Mouse (Mus musculus): ENCODE results near the gene Katnb1. TPM values are rescaled to one million over a fixed set of nuclear protein-coding genes. Genes with fewer than 3 reads are reported as not detected.

Gene Katnb1
- 41.5 and 43.3 TPM in 2 replicates for polyA plus RNA-seq (2015; fragmentation: Nextera tagmentation; extraction: Ambion mirVana)

DNA sequence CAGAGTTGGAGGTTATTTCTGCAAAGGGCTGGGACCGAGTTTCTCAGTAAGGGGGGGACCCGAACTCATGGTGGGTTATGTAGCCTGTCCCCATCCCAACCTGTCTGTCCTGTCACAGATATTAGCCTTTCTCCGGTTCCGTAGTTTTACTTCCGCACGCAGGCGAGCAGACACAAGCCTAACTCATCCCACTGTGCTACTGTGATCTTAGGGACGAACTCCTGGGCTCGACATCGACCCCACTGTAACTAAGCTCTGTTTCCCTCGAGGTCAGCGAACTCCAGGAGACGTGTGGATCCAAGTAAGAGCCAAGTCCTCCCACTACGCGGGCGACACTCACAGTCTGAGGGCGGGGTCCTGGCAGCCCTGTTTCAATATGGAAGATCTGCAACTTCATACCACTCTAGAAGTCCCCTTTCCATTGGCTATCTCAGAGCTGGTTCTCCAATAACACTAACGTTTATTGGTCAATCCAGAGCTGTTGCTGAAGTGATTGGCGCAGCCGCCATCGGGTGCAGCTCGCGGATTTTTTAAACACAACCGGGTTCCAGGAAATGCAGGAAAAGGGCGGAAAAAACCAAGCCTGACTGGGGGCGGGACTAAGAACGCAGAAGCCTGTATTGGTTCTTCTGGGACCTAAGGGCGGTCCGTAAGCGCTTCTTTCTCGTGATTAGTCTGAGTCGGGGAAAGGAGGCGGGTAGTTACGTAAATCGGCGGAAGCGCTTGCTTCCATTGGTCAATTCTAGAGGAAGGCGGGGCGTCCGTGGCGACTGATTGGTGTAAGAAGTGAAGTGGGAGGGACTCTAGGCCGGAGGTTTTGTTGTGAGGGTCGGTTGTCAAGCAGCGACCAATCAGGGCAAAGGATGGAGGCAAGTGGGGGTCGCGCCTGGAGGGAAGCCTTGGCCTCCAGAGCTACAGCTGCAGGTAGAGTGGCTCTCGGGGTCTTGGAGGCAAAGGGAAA is at the start of gene Katnb1:
Gene Katnb1 (plus strand): TSS at position 806 of the 961 bp plus-strand sequence.
- under 1% methylated on average over 47 of the region's 47 CpGs for WGBS
- H3K27me3 ChIP-seq (replicated peaks), result no peaks in the 10 kb centered on the region
- ATAC-seq (ENCODE audit: low FRiP score), result peak; percentile 97
- H3K9ac ChIP-seq (replicated peaks), result peak within 1 kb of the TSS; percentile 79
- H3K9me3 ChIP-seq (replicated peaks), result no peaks in the 10 kb centered on the region
- peaks cover 28% of the 10 kb centered on the region for H3K4me1 ChIP-seq
- H3K27ac ChIP-seq (replicated peaks), result peak within 1 kb of the TSS; percentile 84
- peak within 1 kb of the TSS; percentile 95 for H3K4me2 ChIP-seq
- peaks cover 22% of the 10 kb centered on the region for H3K36me3 ChIP-seq
- H3K4me3 ChIP-seq (replicated peaks), result peak within 1 kb of the TSS; percentile 82

DNA sequence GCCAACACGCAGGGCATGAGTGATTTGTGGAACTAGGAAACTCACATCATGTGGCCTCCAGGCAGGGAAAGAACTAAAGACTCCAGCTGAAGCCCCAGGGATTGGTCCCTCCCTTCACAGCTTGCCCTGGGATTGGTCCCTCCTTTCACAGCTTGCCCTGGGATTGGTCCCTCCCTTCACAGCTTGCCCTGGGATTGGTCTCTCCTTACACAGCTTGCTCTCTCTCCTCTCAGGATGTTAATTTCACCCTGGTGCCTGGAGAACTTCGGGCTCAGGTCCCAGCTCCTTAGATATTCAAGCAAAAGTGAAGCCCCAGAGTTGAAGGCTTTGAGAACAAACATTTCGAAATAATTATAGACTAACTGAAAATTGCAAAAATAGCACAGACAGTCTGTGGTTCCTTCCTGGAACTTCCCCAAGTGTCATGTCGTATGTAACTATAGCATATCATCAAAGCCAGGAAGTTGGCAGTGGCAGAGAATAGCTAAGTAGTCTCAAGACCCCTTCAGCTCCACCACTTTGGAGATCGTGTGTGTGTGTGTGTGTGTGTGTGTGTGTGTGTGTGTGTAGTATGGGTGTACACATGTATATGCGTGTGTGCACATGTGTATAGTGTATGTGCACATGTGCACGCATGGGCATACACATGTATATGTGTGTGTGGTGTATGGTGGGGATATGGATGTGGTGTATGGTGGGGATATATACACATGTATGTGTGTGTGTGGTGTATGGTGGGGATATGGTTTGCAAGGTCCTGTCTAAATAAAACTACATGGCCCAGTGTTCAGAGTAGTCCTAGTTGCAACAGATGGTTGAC is 43.7 kb upstream of the Katnb1 start:
- Histone ChIP-seq H3K27me3 (replicated peaks) (no peaks in the 10 kb centered on the region), H3K4me1 (no peaks in the 10 kb centered on the region), H3K27ac (replicated peaks) (no peak overlapping the region), H3K4me2 (no peak overlapping the region), H3K9ac (replicated peaks) (no peak overlapping the region), H3K36me3 (no peaks in the 10 kb centered on the region), H3K4me3 (replicated peaks) (no peak overlapping the region), H3K9me3 (replicated peaks) (no peaks in the 10 kb centered on the region)
- no peak; the same call in 1 of the 2 replicates for ATAC-seq (ENCODE audit: low FRiP score)
- 71% methylated on average over 7 of the region's 7 CpGs for WGBS

DNA sequence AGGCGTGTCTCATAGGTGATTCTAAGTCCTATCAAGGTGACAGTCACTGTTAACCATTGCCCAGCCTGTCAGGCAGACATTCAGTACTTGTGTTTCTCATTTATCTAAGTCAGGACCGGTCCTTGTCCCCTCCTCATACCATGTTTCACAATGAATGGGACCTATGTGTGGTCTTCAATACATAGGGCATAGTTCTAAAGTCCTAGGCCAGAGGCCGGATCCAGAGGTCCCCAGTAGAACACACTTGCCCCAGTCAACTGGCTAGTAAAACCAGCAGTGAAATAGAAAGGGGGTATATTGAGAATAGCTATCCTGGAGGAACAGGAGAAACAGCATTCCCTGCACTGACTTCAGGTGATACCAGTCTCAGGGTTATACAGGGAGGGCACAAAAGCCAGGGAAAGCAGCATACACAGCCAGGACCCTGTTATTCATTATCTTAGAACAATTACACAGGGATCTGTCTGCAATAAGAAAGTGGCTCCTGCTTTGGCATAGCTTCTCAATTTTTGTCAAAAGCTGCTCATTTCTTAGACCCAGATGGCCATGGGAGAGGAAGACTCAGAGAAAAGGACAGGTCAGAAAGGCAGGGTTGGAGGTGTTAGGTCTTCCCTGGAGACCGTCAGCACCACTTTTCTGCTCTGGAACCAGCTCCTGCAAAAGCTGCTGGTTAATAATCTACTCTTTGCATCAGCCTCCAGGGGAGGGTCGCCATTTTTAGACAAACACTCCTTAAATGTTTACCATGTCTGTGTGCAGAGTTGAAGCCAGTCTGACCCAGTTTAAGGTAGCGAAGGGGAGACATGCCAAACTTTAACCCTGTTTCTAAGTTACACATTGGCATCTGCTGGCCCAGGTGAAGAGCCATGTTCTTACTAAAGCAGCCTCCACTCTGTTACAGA is 38.9 kb upstream of the Katnb1 start:
- Histone ChIP-seq H3K9ac (replicated peaks) (no peak overlapping the region), H3K27me3 (replicated peaks) (no peaks in the 10 kb centered on the region), H3K9me3 (replicated peaks) (no peaks in the 10 kb centered on the region), H3K4me1 (no peaks in the 10 kb centered on the region), H3K36me3 (no peaks in the 10 kb centered on the region), H3K4me2 (no peak overlapping the region), H3K27ac (replicated peaks) (no peak overlapping the region), H3K4me3 (replicated peaks) (no peak overlapping the region)
- ATAC-seq (ENCODE audit: low FRiP score), result no peak
- 70% methylated on average over 6 of the region's 6 CpGs for WGBS

DNA sequence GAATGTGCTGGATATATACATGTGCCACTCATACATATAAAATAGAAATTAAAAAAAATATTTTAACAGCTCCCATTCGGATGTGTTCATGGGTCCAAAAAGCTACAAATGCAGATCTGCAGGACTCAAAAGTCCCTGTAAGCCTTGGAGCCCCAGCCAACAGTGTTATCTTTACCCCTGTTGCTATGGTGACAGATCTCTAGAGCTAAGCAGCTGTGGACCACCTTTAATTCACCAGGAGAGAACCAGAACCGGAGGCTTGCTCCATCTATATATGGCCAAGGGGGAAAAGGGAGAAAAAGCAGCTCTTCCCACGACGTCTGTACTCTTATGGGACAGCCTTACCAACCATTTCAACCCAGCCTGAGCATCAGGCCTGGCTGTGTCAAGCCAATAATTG is 36.2 kb upstream of the Katnb1 start:
- Histone ChIP-seq H3K4me3 (replicated peaks) (no peak overlapping the region), H3K4me1 (peaks cover 7% of the 10 kb centered on the region; the same call in 1 of the 2 replicates), H3K9ac (replicated peaks) (no peak overlapping the region), H3K4me2 (no peak overlapping the region), H3K27me3 (replicated peaks) (no peaks in the 10 kb centered on the region), H3K36me3 (no peaks in the 10 kb centered on the region), H3K27ac (replicated peaks) (no peak overlapping the region), H3K9me3 (replicated peaks) (no peaks in the 10 kb centered on the region)
- 57% methylated on average over 4 of the region's 4 CpGs for WGBS
- ATAC-seq (ENCODE audit: low FRiP score), result no peak

DNA sequence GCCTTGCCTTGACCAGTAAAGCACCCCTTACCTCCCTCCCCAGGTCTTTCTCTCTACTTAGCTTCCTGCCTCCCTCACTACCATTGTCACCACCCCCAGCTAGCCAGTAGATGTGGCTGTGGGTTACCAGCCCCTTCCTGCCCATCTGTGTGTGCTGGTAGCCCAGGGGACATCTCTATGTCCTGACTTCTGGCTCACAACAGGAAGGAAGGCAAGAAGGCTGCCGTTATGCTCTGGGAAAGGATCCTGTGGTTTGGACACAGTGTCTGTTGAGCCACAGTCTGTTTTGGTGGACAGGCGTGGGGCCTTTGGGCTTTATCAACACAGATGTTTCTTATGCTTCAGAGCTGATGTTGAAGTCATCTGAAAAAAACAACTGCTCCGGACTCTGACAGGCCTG is 34.0 kb upstream of the Katnb1 start:
- Histone ChIP-seq H3K4me2 (no peak overlapping the region), H3K36me3 (no peaks in the 10 kb centered on the region), H3K27ac (replicated peaks) (no peak overlapping the region), H3K4me1 (peaks cover 7% of the 10 kb centered on the region; the same call in 1 of the 2 replicates), H3K27me3 (replicated peaks) (no peaks in the 10 kb centered on the region), H3K9me3 (replicated peaks) (no peaks in the 10 kb centered on the region), H3K9ac (replicated peaks) (no peak overlapping the region), H3K4me3 (replicated peaks) (no peak overlapping the region)
- 79% methylated on average over 3 of the region's 3 CpGs for WGBS
- ATAC-seq (ENCODE audit: low FRiP score), result no peak

DNA sequence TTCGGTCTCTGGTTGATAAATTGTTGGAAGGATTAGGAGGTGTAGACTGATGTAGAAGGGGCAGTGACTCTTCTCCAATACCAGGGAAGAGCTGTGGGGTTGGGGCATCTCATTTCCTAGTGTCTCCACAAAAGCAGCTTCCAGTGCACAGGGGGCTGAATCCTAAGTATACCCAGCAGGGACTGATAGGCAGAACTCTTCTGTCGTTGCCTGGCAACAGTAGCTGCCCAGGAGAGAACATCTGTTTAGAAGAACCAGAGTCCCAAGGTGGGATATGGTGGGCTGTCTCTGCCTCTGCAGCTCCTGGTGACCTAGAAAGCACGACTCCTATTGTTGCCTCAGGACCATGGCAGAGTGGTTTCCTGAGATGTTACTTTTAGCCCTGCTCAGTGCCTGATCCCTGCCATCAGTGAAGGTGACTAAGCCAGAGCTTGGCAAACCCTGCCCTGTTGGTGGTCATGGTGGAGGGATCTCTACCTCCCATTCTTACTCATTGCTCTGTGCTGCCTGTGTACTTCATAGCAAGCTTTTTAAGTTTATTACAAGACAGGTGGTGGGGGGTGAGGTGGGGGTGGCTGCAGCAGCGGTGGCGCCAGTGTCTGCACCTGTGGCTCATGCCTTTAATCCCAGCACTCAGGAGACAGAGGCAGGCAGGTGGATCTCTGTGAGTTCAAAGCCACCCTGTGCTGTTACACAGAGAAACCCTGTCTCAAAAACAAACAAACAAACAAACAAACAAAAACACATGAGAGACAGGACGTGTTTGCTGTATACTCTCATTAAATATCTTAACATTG is 32.9 kb upstream of the Katnb1 start:
- H3K9ac ChIP-seq (replicated peaks), result no peak overlapping the region
- H3K36me3 ChIP-seq, result no peaks in the 10 kb centered on the region
- H3K4me3 ChIP-seq (replicated peaks), result no peak overlapping the region
- H3K27ac ChIP-seq (replicated peaks), result no peak overlapping the region
- peaks cover 7% of the 10 kb centered on the region; the same call in 1 of the 2 replicates for H3K4me1 ChIP-seq
- no peaks in the 10 kb centered on the region for H3K27me3 ChIP-seq (replicated peaks)
- no peak overlapping the region for H3K4me2 ChIP-seq
- ATAC-seq (ENCODE audit: low FRiP score), result peak; percentile 69; the same call in 1 of the 2 replicates
- WGBS, result 58% methylated on average over 6 of the region's 6 CpGs
- no peaks in the 10 kb centered on the region for H3K9me3 ChIP-seq (replicated peaks)

DNA sequence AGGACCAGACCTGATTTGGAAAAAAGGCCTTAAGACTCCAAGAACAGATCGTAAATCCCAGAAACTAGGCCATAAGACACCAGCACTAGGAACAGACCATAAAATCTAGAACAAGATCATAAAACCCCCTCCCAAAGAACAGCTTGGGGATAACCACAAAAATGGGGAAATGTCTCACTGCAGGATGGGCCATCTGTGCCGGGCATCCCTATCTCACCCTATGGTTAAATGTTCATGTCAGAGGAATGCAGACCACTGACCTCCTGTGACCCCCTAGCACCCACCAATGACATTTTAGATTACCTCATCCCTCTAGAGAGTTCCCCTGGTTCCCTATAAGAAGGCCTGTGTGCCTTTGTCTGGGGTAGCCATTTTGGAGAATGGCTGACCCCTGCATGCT is 31.4 kb upstream of the Katnb1 start:
- Histone ChIP-seq H3K4me3 (replicated peaks) (no peak overlapping the region), H3K4me1 (peaks cover 7% of the 10 kb centered on the region; the same call in 1 of the 2 replicates), H3K9me3 (replicated peaks) (no peaks in the 10 kb centered on the region), H3K4me2 (no peak overlapping the region), H3K9ac (replicated peaks) (no peak overlapping the region), H3K27ac (replicated peaks) (no peak overlapping the region), H3K27me3 (replicated peaks) (no peaks in the 10 kb centered on the region), H3K36me3 (no peaks in the 10 kb centered on the region)
- no peak for ATAC-seq (ENCODE audit: low FRiP score)
- WGBS, result 73% methylated on average over 2 of the region's 2 CpGs

DNA sequence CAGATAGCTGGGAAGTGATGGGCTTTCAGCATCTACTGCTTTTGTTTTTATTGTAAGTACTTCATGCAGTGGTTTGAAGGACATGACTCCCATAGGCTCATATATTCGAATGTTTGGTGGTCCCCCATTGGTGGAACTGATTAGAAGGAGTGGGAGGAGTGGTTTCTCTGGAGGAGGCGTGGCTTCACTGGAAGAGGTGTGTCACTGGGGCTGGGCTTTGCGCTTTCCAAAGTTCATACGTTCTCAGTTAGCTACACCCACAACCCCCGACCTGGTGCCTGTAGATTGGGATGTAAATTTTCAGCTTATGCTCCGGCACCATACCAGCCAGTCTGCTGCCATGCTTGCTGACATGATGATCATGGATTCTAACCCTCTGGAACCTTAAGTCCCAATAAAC is 26.5 kb upstream of the Katnb1 start:
- H3K9ac ChIP-seq (replicated peaks), result no peak overlapping the region
- no peaks in the 10 kb centered on the region for H3K36me3 ChIP-seq
- H3K9me3 ChIP-seq (replicated peaks), result no peaks in the 10 kb centered on the region
- no peak; the same call in 1 of the 2 replicates for ATAC-seq (ENCODE audit: low FRiP score)
- no peaks in the 10 kb centered on the region for H3K27me3 ChIP-seq (replicated peaks)
- no peak overlapping the region for H3K4me2 ChIP-seq
- no peak overlapping the region for H3K4me3 ChIP-seq (replicated peaks)
- peaks cover 4% of the 10 kb centered on the region; the same call in 1 of the 2 replicates for H3K4me1 ChIP-seq
- H3K27ac ChIP-seq (replicated peaks), result no peak overlapping the region
- 64% methylated on average over 6 of the region's 6 CpGs for WGBS

DNA sequence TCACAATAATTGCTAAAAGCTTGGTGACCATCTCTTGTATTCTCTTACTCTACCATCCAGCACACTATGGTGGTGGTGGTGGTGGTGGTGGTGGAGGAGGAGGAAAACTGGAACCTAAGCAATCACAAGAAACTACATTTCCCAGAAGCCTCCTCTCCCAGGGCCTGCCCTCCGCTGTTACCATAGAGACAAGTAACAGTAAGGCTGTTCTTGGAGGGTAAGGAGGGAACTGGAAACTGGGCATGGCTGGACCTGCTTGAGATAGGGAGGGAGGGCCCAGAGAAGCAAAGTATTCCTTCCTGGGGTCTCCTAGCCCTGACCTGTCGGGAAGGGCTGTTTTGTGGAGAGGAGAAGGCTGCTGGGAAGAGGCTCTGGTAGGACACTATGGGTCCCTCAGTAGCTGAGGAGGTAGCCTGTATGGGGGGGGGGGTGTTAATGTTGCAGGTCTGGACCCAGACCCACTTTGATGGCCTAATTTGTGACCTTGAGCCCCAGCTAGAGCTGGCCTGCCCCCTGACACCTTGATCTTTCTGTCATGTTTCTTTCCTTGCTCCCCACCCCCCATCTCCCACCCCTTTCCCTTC is 26.0 kb upstream of the Katnb1 start, which contains the start of gene Drc7:
Gene Drc7 (plus strand): TSS at position 177 of the 584 bp plus-strand sequence.
- H3K4me2 ChIP-seq, result peak within 1 kb of the TSS; percentile 20; the same call in 1 of the 2 replicates
- peak; percentile 82 for ATAC-seq (ENCODE audit: low FRiP score)
- H3K4me3 ChIP-seq (replicated peaks), result no peak within 1 kb of the TSS
- 29% methylated on average over 2 of the region's 2 CpGs for WGBS
- H3K27me3 ChIP-seq (replicated peaks), result no peaks in the 10 kb centered on the region
- no peaks in the 10 kb centered on the region for H3K36me3 ChIP-seq
- H3K9ac ChIP-seq (replicated peaks), result no peak within 1 kb of the TSS
- H3K9me3 ChIP-seq (replicated peaks), result no peaks in the 10 kb centered on the region
- H3K27ac ChIP-seq (replicated peaks), result no peak within 1 kb of the TSS
- peaks cover 4% of the 10 kb centered on the region; the same call in 1 of the 2 replicates for H3K4me1 ChIP-seq

DNA sequence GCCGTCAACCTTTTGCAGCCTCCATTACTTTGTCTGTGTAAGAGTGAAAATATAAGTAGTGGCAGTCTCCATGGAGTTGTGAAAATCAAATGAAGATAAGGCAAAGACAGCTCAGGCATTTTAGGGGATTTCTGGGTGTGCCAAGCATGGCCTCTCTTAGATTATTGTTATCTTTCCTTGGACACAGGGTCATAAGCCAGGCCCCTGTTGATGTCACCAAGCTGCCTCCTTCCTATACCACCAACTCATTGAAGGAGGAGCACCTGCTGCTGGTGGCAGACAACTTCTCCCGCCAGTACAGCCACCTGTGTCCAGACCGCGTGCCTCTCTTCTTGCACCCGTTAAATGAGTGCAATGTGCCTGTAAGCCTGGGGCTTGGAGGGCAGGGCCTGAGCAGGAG is 24.6 kb upstream of the Katnb1 start:
- Histone ChIP-seq H3K27ac (replicated peaks) (no peak overlapping the region), H3K27me3 (replicated peaks) (no peaks in the 10 kb centered on the region), H3K4me1 (peaks cover 4% of the 10 kb centered on the region; the same call in 1 of the 2 replicates), H3K4me2 (no peak overlapping the region), H3K36me3 (no peaks in the 10 kb centered on the region), H3K9ac (replicated peaks) (no peak overlapping the region), H3K9me3 (replicated peaks) (no peaks in the 10 kb centered on the region), H3K4me3 (replicated peaks) (no peak overlapping the region)
- WGBS, result 77% methylated on average over 5 of the region's 5 CpGs
- no peak for ATAC-seq (ENCODE audit: low FRiP score)
